Mouse (Mus musculus): Measurements from ENCODE around the gene Hip1r. TPM values are rescaled to one million over a fixed set of nuclear protein-coding genes. Genes with fewer than 3 reads are reported as not detected.
A peak's percentile ranks its signal among the peaks of the same experiment; 100 is the strongest.

Hip1r gene
- total and polyA plus RNA-seq, 3 experiments: 16.6 to 31.6 TPM; not detected in 1

- TF ChIP-seq ZNF384 (IDR thresholded peaks at IDR 0.05; ENCODE audit: low read depth, low read length): peak; percentile 84
- 0 out of 2 replicates have a peak, but pooled peaks have one; percentile 18 for TF ChIP-seq NRF1 (IDR thresholded peaks at IDR 0.05; ENCODE audit: insufficient read depth, low read depth, low read length, poor library complexity, severe bottlenecking)
- no peak for TF ChIP-seq POLR2AphosphoS5 (IDR thresholded peaks at IDR 0.05; ENCODE audit: borderline replicate concordance, low read depth, low read length)
- TF ChIP-seq CHD2 (IDR thresholded peaks at IDR 0.05; ENCODE audit: low read length): no peak
- no peak for TF ChIP-seq TCF12 (IDR thresholded peaks at IDR 0.05; ENCODE audit: low read depth, low read length)
- TF ChIP-seq UBTF (IDR thresholded peaks at IDR 0.05; ENCODE audit: borderline replicate concordance, insufficient read depth, low read depth, low read length): no peak
- TF ChIP-seq USF2 (IDR thresholded peaks at IDR 0.05; ENCODE audit: borderline replicate concordance in 1 of 2, insufficient read depth in 1 of 2, low read depth in 1 of 2, low read length in 2 of 2): peak in 1 of 2 experiments; percentile 77; a peak in 2 of 4 replicates
- TF ChIP-seq JUND (IDR thresholded peaks at IDR 0.05; ENCODE audit: low read depth, low read length): no peak
Measured at GRCm38 (mm10) chr5:124032001-124032508, 58.6 kb downstream of the Hip1r start, which contains the start of gene Vps37b (continued).

GRCm38 (mm10) chr5:124034471-124034870 lies 61.0 kb downstream of the Hip1r start:
- H3K4me1 ChIP-seq (ENCODE audit: control insufficient read depth in 1 of 2, insufficient read depth in 2 of 2, low read length in 2 of 2): peaks cover 7 to 27% of the 10 kb centered on the region in 2 experiments
- no peak overlapping the region for H3K4me3 ChIP-seq (ENCODE audit: control insufficient read depth in 1 of 2, insufficient read depth in 1 of 2, low read depth in 2 of 2, low read length in 2 of 2)
- H3K79me2 ChIP-seq (ENCODE audit: control insufficient read depth, insufficient read depth, low read length, poor library complexity): peaks cover 24% of the 10 kb centered on the region
- H3K36me3 ChIP-seq (ENCODE audit: control insufficient read depth in 1 of 2, insufficient read depth in 2 of 2, low read length in 2 of 2): peaks cover 2 to 22% of the 10 kb centered on the region in 2 experiments; a peak in 3 of 4 replicates
- H3K9me3 ChIP-seq (replicated peaks; ENCODE audit: insufficient read depth, low read length): no peaks in the 10 kb centered on the region
- no peaks in the 10 kb centered on the region for H3K27me3 ChIP-seq (ENCODE audit: control insufficient read depth in 1 of 2, insufficient read depth in 2 of 2, low read length in 2 of 2)
- H3K27ac ChIP-seq (ENCODE audit: control insufficient read depth, low read depth, low read length): no peak overlapping the region
- no peak overlapping the region for H3K9ac ChIP-seq (ENCODE audit: control insufficient read depth, low read depth, low read length, poor library complexity, severe bottlenecking)
- no peak for DNase-seq (ENCODE audit: low read depth, low spot score)
- TF ChIP-seq BHLHE40 (IDR thresholded peaks at IDR 0.05; ENCODE audit: borderline replicate concordance, low read depth, low read length) (no peak), MAZ (IDR thresholded peaks at IDR 0.05; ENCODE audit: low read depth, low read length) (no peak), ETS1 (IDR thresholded peaks at IDR 0.05; ENCODE audit: low read depth, low read length) (no peak), EP300 (IDR thresholded peaks at IDR 0.05; ENCODE audit: low read depth in 1 of 2, low read length in 2 of 2) (no peak), ELF1 (IDR thresholded peaks at IDR 0.05; ENCODE audit: low read depth, low read length) (no peak), SIN3A (IDR thresholded peaks at IDR 0.05; ENCODE audit: low read length) (no peak), MEF2A (IDR thresholded peaks at IDR 0.05; ENCODE audit: extremely low read depth, insufficient replicate concordance, low read depth, low read length, poor library complexity, severe bottlenecking) (no peak), MAFK (IDR thresholded peaks at IDR 0.05; ENCODE audit: borderline replicate concordance, low read depth, low read length) (no peak), ZC3H11A (IDR thresholded peaks at IDR 0.05; ENCODE audit: low read depth, low read length) (no peak), ZMIZ1 (IDR thresholded peaks at IDR 0.05; ENCODE audit: low read depth, low read length) (no peak)

Measured in MEL (cell line).